Mouse (Mus musculus) heart, postnatal 0 days (tissue): ENCODE results near the gene Phf21a.

Source experiments
- CTCF ChIP-seq: IDR thresholded peaks from 2 replicates; pipeline ENCODE4 v1.5.1; 2016; ENCODE audit warnings: antibody characterized with exemption, control low read depth, low read depth
- EP300 ChIP-seq: IDR thresholded peaks from 2 replicates; pipeline ENCODE4 v1.6.1; 2016; ENCODE audit warnings: antibody characterized with exemption, low read depth

- TF ChIP-seq CTCF (no peak), EP300 (no peak)
Measured at GRCm38 (mm10) chr2:92327601-92328000, 234.7 kb downstream of the Phf21a start.
